Mouse (Mus musculus) limb, embryonic 14.5 days (tissue): ENCODE measurements around the gene Cacna1g. TPM values are rescaled to one million over a fixed set of nuclear protein-coding genes. Genes with fewer than 3 reads are reported as not detected.
A peak's percentile ranks its signal among the peaks of the same experiment; 100 is the strongest.

Experiments
- ATAC-seq: fragments of 200-750 bp; cut with Nextera tagmentation; 2 replicates; pipeline ENCODE4 v1.8.0; 2017; ENCODE audit warnings: low read depth, moderate number of reproducible peaks, moderate TSS enrichment; ENCODE audit not compliant: low FRiP score
- DNase-seq: peaks from one replicate; pipeline ENCODE4 v3.0.0-alpha.2; 2015; ENCODE audit warnings: low spot score
- H3K27ac ChIP-seq: fragments of 300-500 bp; sonication (generic); replicated peaks from 2 replicates; pipeline ENCODE4 v1.5.1; 2014; ENCODE audit warnings: low read depth, mild to moderate bottlenecking, low read length, moderate library complexity, mixed read lengths
- H3K27me3 ChIP-seq: fragments of 300-500 bp; sonication (generic); 2 replicates; pipeline ENCODE4 v1.6.1; 2014; ENCODE audit warnings: low read length, mixed read lengths; ENCODE audit not compliant: control insufficient read depth, insufficient read depth
- H3K36me3 ChIP-seq: fragments of 300-500 bp; sonication (generic); 2 replicates; pipeline ENCODE4 v1.6.1; 2014; ENCODE audit warnings: mild to moderate bottlenecking, low read length, moderate library complexity, mixed read lengths; ENCODE audit not compliant: control insufficient read depth, insufficient read depth
- H3K4me1 ChIP-seq: fragments of 300-500 bp; sonication (generic); 2 replicates; pipeline ENCODE4 v1.6.1; 2014; ENCODE audit warnings: antibody characterized with exemption, low read length, mixed read lengths; ENCODE audit not compliant: control insufficient read depth, insufficient read depth
- H3K4me2 ChIP-seq: fragments of 300-500 bp; sonication (generic); replicated peaks from 2 replicates; pipeline ENCODE4 v1.6.1; 2014; ENCODE audit warnings: low read depth, mild to moderate bottlenecking, low read length, moderate library complexity; ENCODE audit not compliant: severe bottlenecking
- H3K4me3 ChIP-seq: fragments of 300-500 bp; sonication (generic); replicated peaks from 2 replicates; pipeline ENCODE4 v1.5.1; 2014; ENCODE audit warnings: low read length
- H3K9ac ChIP-seq: fragments of 300-500 bp; sonication (generic); 2 replicates; pipeline ENCODE4 v1.6.1; 2014; ENCODE audit warnings: mild to moderate bottlenecking, low read depth, low read length, moderate library complexity; ENCODE audit not compliant: severe bottlenecking
- H3K9me3 ChIP-seq: fragments of 300-500 bp; sonication (generic); 2 replicates; pipeline ENCODE4 v1.6.1; 2016; ENCODE audit warnings: low read length; ENCODE audit not compliant: control insufficient read depth
- POLR2A ChIP-seq: fragments of 200-500 bp; IDR thresholded peaks from 2 replicates; pipeline ENCODE4 v1.8.0; 2012; ENCODE audit warnings: inconsistent platforms, mild to moderate bottlenecking, moderate library complexity, borderline replicate concordance; ENCODE audit not compliant: insufficient read depth, insufficient read length; ENCODE audit errors: extremely low read depth
- WGBS: fragments of 180-500 bp; shearing (Covaris S2); extraction: QIAGEN DNeasy Blood & Tissue Kit; methylation state at CpG from one replicate; pipeline ENCODE4 v1.1.7; 2014; 5-methylcytosine and 5-hydroxymethylcytosine counted together
- polyA plus RNA-seq, 2 experiments: library from polyadenylated mRNA; depleted of rRNA in 1 of 2; stranded (reverse) in 1 of 2; unstranded in 1 of 2; fragments of >200 nt; fragmentation: Nextera tagmentation in 1 of 2; extraction: Ambion mirVana in 1 of 2; gene quantifications; 2 replicates each; pipeline versions ENCODE4 v1.2.1 to v1.2.3; 2012 to 2014

Cacna1g gene
- polyA plus RNA-seq, 2 experiments: 49.0 to 449 TPM

GRCm38 (mm10) chr11:94449239-94449638 lies 24.8 kb downstream of the Cacna1g start:
- H3K4me2 ChIP-seq: no peak overlapping the region
- peaks cover 32% of the 10 kb centered on the region for H3K4me1 ChIP-seq
- no peak overlapping the region for H3K9ac ChIP-seq
- ATAC-seq (no peak), DNase-seq (no peak)
- no peak for TF ChIP-seq POLR2A
- 69% methylated on average over 8 of the region's 8 CpGs for whole genome bisulfite sequencing
- no peak overlapping the region for H3K27ac ChIP-seq
- no peaks in the 10 kb centered on the region for H3K9me3 ChIP-seq
- H3K27me3 ChIP-seq: no peaks in the 10 kb centered on the region; the same call in 1 of the 2 replicates
- no peak overlapping the region for H3K4me3 ChIP-seq
- H3K36me3 ChIP-seq: peaks cover 71% of the 10 kb centered on the region

GRCm38 (mm10) chr11:94447017-94447416 lies 27.0 kb downstream of the Cacna1g start:
- no peak overlapping the region for H3K9ac ChIP-seq
- peaks cover 75% of the 10 kb centered on the region for H3K36me3 ChIP-seq
- no peak for DNase-seq
- no peak overlapping the region for H3K27ac ChIP-seq
- ATAC-seq: no peak
- H3K4me1 ChIP-seq: peaks cover 54% of the 10 kb centered on the region
- H3K4me3 ChIP-seq: no peak overlapping the region
- no peaks in the 10 kb centered on the region; the same call in 1 of the 2 replicates for H3K27me3 ChIP-seq
- WGBS: 49% methylated on average over 3 of the region's 3 CpGs
- TF ChIP-seq POLR2A: no peak
- H3K4me2 ChIP-seq: no peak overlapping the region
- H3K9me3 ChIP-seq: no peaks in the 10 kb centered on the region

DNA sequence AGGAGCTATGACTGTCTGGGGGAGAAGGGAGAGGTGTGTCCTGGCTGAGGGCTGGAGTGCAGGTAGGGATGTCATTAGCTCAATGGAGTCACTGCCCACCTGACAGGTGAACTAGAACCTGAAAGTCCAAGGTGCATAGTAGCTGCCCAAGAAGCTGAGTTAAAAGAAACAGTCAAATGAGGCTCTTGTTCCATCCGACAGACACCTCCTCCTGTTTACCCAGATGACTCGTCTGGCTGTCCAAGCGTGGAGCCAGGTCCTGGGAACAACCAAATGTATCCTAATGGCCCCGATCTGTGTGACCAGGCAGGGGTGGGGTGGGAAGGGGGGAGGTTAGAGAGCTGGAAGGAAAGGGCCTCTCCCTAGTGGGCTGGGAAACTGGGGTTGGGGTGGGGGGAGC lies 28.7 kb downstream of the Cacna1g start:
- Histone ChIP-seq H3K27me3 (no peaks in the 10 kb centered on the region; the same call in 1 of the 2 replicates), H3K27ac (no peak overlapping the region), H3K4me2 (no peak overlapping the region), H3K4me3 (no peak overlapping the region), H3K9me3 (no peaks in the 10 kb centered on the region), H3K9ac (no peak overlapping the region), H3K36me3 (peaks cover 77% of the 10 kb centered on the region), H3K4me1 (peaks cover 55% of the 10 kb centered on the region)
- DNase-seq: no peak
- ATAC-seq: no peak
- no peak for TF ChIP-seq POLR2A
- WGBS: 41% methylated on average over 4 of the region's 4 CpGs

DNA sequence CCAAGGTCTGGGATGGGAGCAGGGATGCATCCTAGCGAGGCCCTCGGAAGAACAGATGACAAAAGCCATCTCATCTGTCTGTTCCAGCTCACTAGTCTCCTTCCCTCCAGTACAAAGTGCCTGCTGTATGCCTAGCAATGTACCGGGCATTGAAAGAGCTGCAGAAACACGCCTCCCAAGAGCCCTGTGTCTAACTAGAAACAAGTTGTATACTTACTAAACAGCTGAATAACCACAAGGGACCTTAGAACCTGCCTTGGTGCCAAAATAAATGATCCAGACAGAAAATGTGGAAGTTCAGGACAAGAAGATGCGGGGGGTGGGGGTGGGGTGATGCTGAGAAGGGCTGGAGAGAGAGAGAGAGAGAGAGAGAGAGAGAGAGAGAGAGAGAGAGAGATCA lies 29.2 kb downstream of the Cacna1g start:
- no peak for TF ChIP-seq POLR2A
- DNase-seq (no peak), ATAC-seq (no peak)
- no peaks in the 10 kb centered on the region for H3K9me3 ChIP-seq
- no peaks in the 10 kb centered on the region for H3K27me3 ChIP-seq
- H3K4me1 ChIP-seq: peaks cover 55% of the 10 kb centered on the region
- no peak overlapping the region for H3K4me2 ChIP-seq
- whole genome bisulfite sequencing: 50% methylated on average over 5 of the region's 5 CpGs
- peak overlapping the region; percentile 76; the same call in 1 of the 2 replicates for H3K27ac ChIP-seq
- peaks cover 77% of the 10 kb centered on the region for H3K36me3 ChIP-seq
- H3K9ac ChIP-seq: no peak overlapping the region
- H3K4me3 ChIP-seq: no peak overlapping the region

DNA sequence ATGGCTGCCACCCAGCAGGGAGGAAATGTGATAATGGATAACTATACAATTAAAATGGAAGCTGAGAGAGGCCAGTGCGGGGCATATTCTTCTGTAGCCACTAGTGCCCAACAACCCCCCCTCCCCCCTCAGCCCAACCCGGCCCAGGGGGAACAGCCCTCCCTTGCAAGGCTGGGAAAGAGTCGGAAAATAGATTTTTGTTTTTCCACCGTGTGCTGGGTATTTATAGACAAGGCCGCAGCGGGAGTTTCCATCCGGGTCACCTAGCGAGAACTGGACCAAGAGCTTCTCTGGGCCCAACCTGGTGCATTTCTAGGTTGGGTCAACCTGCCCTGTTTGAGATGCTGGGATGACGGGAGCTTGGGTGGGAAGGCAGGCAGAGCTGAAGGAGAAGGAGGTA lies 32.2 kb downstream of the Cacna1g start:
- H3K4me2 ChIP-seq: no peak overlapping the region
- no peak for TF ChIP-seq POLR2A
- H3K4me3 ChIP-seq: no peak overlapping the region
- H3K4me1 ChIP-seq: peaks cover 55% of the 10 kb centered on the region
- no peaks in the 10 kb centered on the region for H3K27me3 ChIP-seq
- ATAC-seq (no peak), DNase-seq (no peak)
- 60% methylated on average over 9 of the region's 9 CpGs for WGBS
- no peak overlapping the region; the same call in 1 of the 2 replicates for H3K27ac ChIP-seq
- H3K9ac ChIP-seq: no peak overlapping the region
- no peaks in the 10 kb centered on the region for H3K9me3 ChIP-seq
- H3K36me3 ChIP-seq: peaks cover 89% of the 10 kb centered on the region

- Histone ChIP-seq H3K4me2 (no peak overlapping the region), H3K27ac (no peak overlapping the region), H3K36me3 (peaks cover 91% of the 10 kb centered on the region), H3K9me3 (no peaks in the 10 kb centered on the region), H3K4me3 (no peak overlapping the region), H3K27me3 (no peaks in the 10 kb centered on the region), H3K9ac (no peak overlapping the region), H3K4me1 (peaks cover 52% of the 10 kb centered on the region)
- DNase-seq (no peak), ATAC-seq (no peak)
- TF ChIP-seq POLR2A: no peak
- WGBS: 45% methylated on average over 7 of the region's 7 CpGs
These were observed 32.9 kb downstream of the Cacna1g start for GRCm38 (mm10) chr11:94441122-94441521.
